Mouse (Mus musculus) neural tube, embryonic 10.5 days (tissue): Measurements from ENCODE around the gene Tex2.

Experiments used
- DNase-seq: peaks from one replicate; pipeline ENCODE4 v3.0.0-alpha.2; 2017; ENCODE audit warnings: low spot score; ENCODE audit errors: extremely low spot score

Gene Tex2

GRCm38 (mm10) chr11:106487733-106488115, 125.5 kb downstream of the Tex2 start, which contains the start of gene Ern1:
Gene Ern1, minus strand, starts transcription at chr11:106487852.
- DNase-seq, result peak; percentile 99

- DNase-seq, result no peak
These were observed 126.1 kb downstream of the Tex2 start for GRCm38 (mm10) chr11:106486866-106487732.

GRCm38 (mm10) chr11:106486042-106486865, 127.0 kb downstream of the Tex2 start:
- DNase-seq, result no peak

- no peak for DNase-seq
These were observed 127.6 kb downstream of the Tex2 start for GRCm38 (mm10) chr11:106485611-106486010.

GRCm38 (mm10) chr11:106484875-106485274, 128.3 kb downstream of the Tex2 start:
- no peak for DNase-seq

GRCm38 (mm10) chr11:106482867-106483266, 130.4 kb downstream of the Tex2 start:
- DNase-seq, result no peak

- no peak for DNase-seq
These were observed 131.6 kb downstream of the Tex2 start for GRCm38 (mm10) chr11:106481651-106482050.

GRCm38 (mm10) chr11:106480530-106480885, 132.7 kb downstream of the Tex2 start:
- no peak for DNase-seq

- no peak for DNase-seq
These were observed 133.3 kb downstream of the Tex2 start for GRCm38 (mm10) chr11:106479619-106480529.

GRCm38 (mm10) chr11:106478745-106479144, 134.5 kb downstream of the Tex2 start:
- DNase-seq, result no peak

- DNase-seq, result no peak
These were observed 135.6 kb downstream of the Tex2 start for GRCm38 (mm10) chr11:106477505-106478160.

- no peak for DNase-seq
These were observed 137.9 kb downstream of the Tex2 start for GRCm38 (mm10) chr11:106475309-106475708.

GRCm38 (mm10) chr11:106471629-106472028, 141.6 kb downstream of the Tex2 start:
- no peak for DNase-seq

GRCm38 (mm10) chr11:106468509-106468908, 144.7 kb downstream of the Tex2 start:
- no peak for DNase-seq

GRCm38 (mm10) chr11:106465932-106466331, 147.3 kb downstream of the Tex2 start:
- no peak for DNase-seq

GRCm38 (mm10) chr11:106465545-106465903, 147.7 kb downstream of the Tex2 start:
- no peak for DNase-seq

GRCm38 (mm10) chr11:106464681-106465544, 148.3 kb downstream of the Tex2 start:
- DNase-seq, result no peak

GRCm38 (mm10) chr11:106463845-106464244, 149.4 kb downstream of the Tex2 start:
- no peak for DNase-seq

GRCm38 (mm10) chr11:106462309-106462708, 150.9 kb downstream of the Tex2 start:
- DNase-seq, result no peak
